Mouse (Mus musculus) gastrocnemius, adult 18-20 months (tissue): ENCODE results near the gene Pcbp1. TPM values are rescaled to one million over a fixed set of nuclear protein-coding genes. Genes with fewer than 3 reads are reported as not detected.

Experiments used
- DNase-seq: peaks from one replicate; pipeline ENCODE4 v3.0.0; 2021; ENCODE audit warnings: low spot score
- total RNA-seq, 2 experiments: library from RNA; stranded (reverse); gene quantifications; 2 replicates each; pipeline ENCODE4 v1.2.3; 2021

Gene Pcbp1
- total RNA-seq, 2 experiments from 2014 or later: 114 to 128 TPM

- DNase-seq: peak; percentile 24
Measured at GRCm38 (mm10) chr6:86524879-86525645, 1.1 kb downstream of the Pcbp1 start.

GRCm38 (mm10) chr6:86523755-86524434, 2.2 kb downstream of the Pcbp1 start:
- no peak for DNase-seq

- DNase-seq: no peak
Measured at GRCm38 (mm10) chr6:86523242-86523754, 2.8 kb downstream of the Pcbp1 start.

GRCm38 (mm10) chr6:86522001-86522911, 3.9 kb downstream of the Pcbp1 start:
- DNase-seq: no peak

GRCm38 (mm10) chr6:86519767-86520345, 6.3 kb downstream of the Pcbp1 start:
- no peak for DNase-seq

- DNase-seq: peak; percentile 70
Measured at GRCm38 (mm10) chr6:86516021-86516420, 10.1 kb downstream of the Pcbp1 start.

GRCm38 (mm10) chr6:86513296-86513695, 12.8 kb downstream of the Pcbp1 start:
- no peak for DNase-seq

- DNase-seq: no peak
Measured at GRCm38 (mm10) chr6:86510979-86511378, 15.1 kb downstream of the Pcbp1 start.

- no peak for DNase-seq
Measured at GRCm38 (mm10) chr6:86509866-86510200, 16.3 kb downstream of the Pcbp1 start.

- DNase-seq: no peak
Measured at GRCm38 (mm10) chr6:86509194-86509865, 16.8 kb downstream of the Pcbp1 start.

GRCm38 (mm10) chr6:86508736-86509135, 17.4 kb downstream of the Pcbp1 start:
- no peak for DNase-seq

GRCm38 (mm10) chr6:86507116-86507515, 19.0 kb downstream of the Pcbp1 start:
- no peak for DNase-seq

GRCm38 (mm10) chr6:86506309-86506708, 19.8 kb downstream of the Pcbp1 start:
- no peak for DNase-seq

GRCm38 (mm10) chr6:86505671-86506070, 20.4 kb downstream of the Pcbp1 start:
- DNase-seq: no peak

GRCm38 (mm10) chr6:86503513-86503912, 22.6 kb downstream of the Pcbp1 start:
- no peak for DNase-seq

GRCm38 (mm10) chr6:86499571-86500109, 26.5 kb downstream of the Pcbp1 start:
- DNase-seq: no peak

- no peak for DNase-seq
Measured at GRCm38 (mm10) chr6:86497942-86498732, 28.0 kb downstream of the Pcbp1 start.

- no peak for DNase-seq
Measured at GRCm38 (mm10) chr6:86497071-86497815, 28.9 kb downstream of the Pcbp1 start.

GRCm38 (mm10) chr6:86496585-86496984, 29.5 kb downstream of the Pcbp1 start:
- DNase-seq: no peak
